Mouse (Mus musculus) gastrocnemius, postnatal 4 days (tissue): Measurements from ENCODE around the gene Hydin. TPM values are rescaled to one million over a fixed set of nuclear protein-coding genes. Genes with fewer than 3 reads are reported as not detected.
"Not testable (repeated sequence)": the region's sequence is repeated elsewhere in the genome, so short reads cannot be mapped to it uniquely, and the experiment has no call there.

Experiments used
- DNase-seq, 2 experiments: peaks; one replicate each; pipeline ENCODE4 v3.0.0; 2021 to 2022; ENCODE audit warnings: low spot score in 2 of 2, mixed read lengths in 2 of 2
- total RNA-seq, 2 experiments: library from RNA; stranded (reverse); gene quantifications; 2 replicates each; pipeline ENCODE4 v1.2.3; 2021

The Hydin gene
- total RNA-seq, 2 experiments from 2014 or later: 0.41 to 0.44 TPM

GRCm38 (mm10) chr8:110508766-110509165 lies 242.0 kb downstream of the Hydin start:
- DNase-seq: peak in 1 of 2 experiments; percentile 44

- DNase-seq: no peak
Observed at GRCm38 (mm10) chr8:110519790-110520189, 253.0 kb downstream of the Hydin start.

GRCm38 (mm10) chr8:110521851-110522250 lies 255.1 kb downstream of the Hydin start:
- DNase-seq: no peak

- not testable (repeated sequence) for DNase-seq
Observed at GRCm38 (mm10) chr8:110522495-110522894, 255.7 kb downstream of the Hydin start.

GRCm38 (mm10) chr8:110522985-110523384 lies 256.2 kb downstream of the Hydin start:
- no peak for DNase-seq

- DNase-seq: no peak
Observed at GRCm38 (mm10) chr8:110525229-110525628, 258.5 kb downstream of the Hydin start.

GRCm38 (mm10) chr8:110530008-110530762 lies 263.4 kb downstream of the Hydin start:
- no peak for DNase-seq

GRCm38 (mm10) chr8:110533781-110534180 lies 267.0 kb downstream of the Hydin start:
- DNase-seq: no peak

- DNase-seq: no peak
Observed at GRCm38 (mm10) chr8:110537849-110538248, 271.1 kb downstream of the Hydin start.

- DNase-seq: no peak
Observed at GRCm38 (mm10) chr8:110550343-110550742, 283.6 kb downstream of the Hydin start.

GRCm38 (mm10) chr8:110552111-110552510 lies 285.3 kb downstream of the Hydin start:
- DNase-seq: not testable (repeated sequence)

- no peak for DNase-seq
Observed at GRCm38 (mm10) chr8:110592641-110593040, 325.9 kb downstream of the Hydin start.

GRCm38 (mm10) chr8:110594164-110594563 lies 327.4 kb downstream of the Hydin start:
- DNase-seq: no peak

GRCm38 (mm10) chr8:110604556-110604955 lies 337.8 kb downstream of the Hydin start:
- peak in 1 of 2 experiments; percentile 31 for DNase-seq

GRCm38 (mm10) chr8:110605401-110606015 lies 338.7 kb downstream of the Hydin start:
- DNase-seq: no peak

GRCm38 (mm10) chr8:110615730-110616129 lies 349.0 kb downstream of the Hydin start:
- no peak for DNase-seq

GRCm38 (mm10) chr8:110617801-110618358 lies 351.1 kb downstream of the Hydin start:
- no peak for DNase-seq

- DNase-seq: peak; percentile 97 to 99
Observed at GRCm38 (mm10) chr8:110618391-110619207, 351.8 kb downstream of the Hydin start, which contains the start of gene Vac14. Gene Vac14, plus strand, starts transcription at chr8:110618585.

- no peak for DNase-seq
Observed at GRCm38 (mm10) chr8:110619208-110619574, 352.4 kb downstream of the Hydin start.

- no peak for DNase-seq
Observed at GRCm38 (mm10) chr8:110619919-110620318, 353.1 kb downstream of the Hydin start.

- DNase-seq: no peak
Observed at GRCm38 (mm10) chr8:110626431-110626830, 359.7 kb downstream of the Hydin start.
